Mouse (Mus musculus): ENCODE results near the gene Nop58.

DNA sequence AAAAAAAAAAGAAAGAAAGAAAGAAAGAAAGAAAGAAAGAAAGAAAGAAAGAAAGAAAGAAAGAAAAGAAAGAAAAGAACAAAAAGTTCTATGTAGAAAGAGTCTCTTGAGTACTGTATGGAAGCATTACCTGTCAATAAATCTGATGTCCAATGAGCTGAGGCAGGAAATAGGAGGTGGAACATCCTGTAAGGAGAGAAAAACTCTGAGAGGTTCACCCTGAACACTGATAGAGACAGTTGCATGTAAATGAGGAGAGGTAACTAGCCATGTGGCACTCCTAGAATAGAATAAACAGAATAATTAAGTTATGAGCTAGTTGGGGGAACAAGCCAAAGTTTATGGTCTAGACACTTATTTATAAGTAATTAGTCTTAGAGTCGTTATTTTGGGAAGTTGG, 73.6 kb downstream of the Nop58 start:
- no peak for TF ChIP-seq POLR2A (IDR thresholded peaks at IDR 0.05; ENCODE audit: insufficient read depth, low read length)
- TF ChIP-seq EP300 (IDR thresholded peaks at IDR 0.05; ENCODE audit: insufficient read depth, low read depth, low read length) = no peak

Measured in ES-Bruce4 (cell line).